Mouse (Mus musculus) ES-E14 (cell line): ENCODE results near the gene Krt12. TPM values are rescaled to one million over a fixed set of nuclear protein-coding genes. Genes with fewer than 3 reads are reported as not detected.
A peak's percentile ranks its signal among the peaks of the same experiment; 100 is the strongest.

Source experiments
- DNase-seq: peaks from one replicate; pipeline ENCODE4 v3.0.0-alpha.2; 2013; ENCODE audit warnings: low read depth, low spot score
- H3K27ac ChIP-seq: 2 replicates; pipeline ENCODE4 v1.5.1; 2012; ENCODE audit warnings: low read depth, mild to moderate bottlenecking, low read length, moderate library complexity, mixed read lengths; ENCODE audit not compliant: poor library complexity, insufficient read depth, severe bottlenecking
- H3K36me3 ChIP-seq: 2 replicates; pipeline ENCODE4 v1.6.1; 2012; ENCODE audit warnings: mild to moderate bottlenecking, low read length, moderate library complexity, mixed read lengths; ENCODE audit not compliant: control insufficient read depth, poor library complexity, insufficient read depth, severe bottlenecking
- H3K4me1 ChIP-seq, 2 experiments: fragments of 150-350 bp in 1 of 2; sonication (generic) in 1 of 2; 2 replicates each; pipeline ENCODE4 v1.6.1; 2012; ENCODE audit warnings: low read length in 2 of 2, mild to moderate bottlenecking in 1 of 2, mixed read lengths in 1 of 2; ENCODE audit not compliant: control insufficient read depth in 2 of 2, insufficient read depth in 2 of 2, poor library complexity in 1 of 2
- H3K4me3 ChIP-seq, 2 experiments: fragments of 150-350 bp in 1 of 2; sonication (generic) in 1 of 2; 2 replicates each; pipeline ENCODE4 v1.5.1; 2012; ENCODE audit warnings: low read length in 2 of 2, low read depth in 1 of 2, mild to moderate bottlenecking in 1 of 2, mixed read lengths in 1 of 2; ENCODE audit not compliant: insufficient read depth in 1 of 2, poor library complexity in 1 of 2, severe bottlenecking in 1 of 2
- H3K9ac ChIP-seq: 2 replicates; pipeline ENCODE4 v1.6.1; 2012; ENCODE audit warnings: low read depth, mild to moderate bottlenecking, low read length, mixed read lengths; ENCODE audit not compliant: poor library complexity, insufficient read depth, severe bottlenecking
- H3K9me3 ChIP-seq: fragments of 150-350 bp; sonication (generic); 2 replicates; pipeline ENCODE4 v1.6.1; 2012; ENCODE audit warnings: low read depth, mild to moderate bottlenecking, low read length; ENCODE audit not compliant: control insufficient read depth, insufficient read depth
- CHD2 ChIP-seq: IDR thresholded peaks from 2 replicates; pipeline ENCODE4 v1.6.1; 2014; ENCODE audit warnings: mild to moderate bottlenecking, low read depth, low read length, inconsistent platforms
- HCFC1 ChIP-seq: IDR thresholded peaks from 2 replicates; pipeline ENCODE4 v1.6.1; 2012; ENCODE audit warnings: low read length, inconsistent platforms, borderline replicate concordance; ENCODE audit not compliant: insufficient read depth
- MAFK ChIP-seq: IDR thresholded peaks from 2 replicates; pipeline ENCODE4 v1.6.1; 2014; ENCODE audit warnings: mild to moderate bottlenecking, low read depth, low read length, inconsistent platforms; ENCODE audit not compliant: insufficient read depth
- ZC3H11A ChIP-seq: IDR thresholded peaks from 2 replicates; pipeline ENCODE4 v1.6.1; 2012; ENCODE audit warnings: low read depth, mild to moderate bottlenecking, inconsistent platforms, low read length, borderline replicate concordance
- ZNF384 ChIP-seq: IDR thresholded peaks from 2 replicates; pipeline ENCODE4 v1.6.1; 2012; ENCODE audit warnings: low read depth, low read length, inconsistent platforms
- in situ Hi-C, 2 experiments: fragments of 600-800 bp; cut with MboI; formaldehyde crosslinking; loops; one replicate each; pipeline ENCODE4 v1.15.1; 2025; ENCODE audit warnings: low sequenced_read_pairs in 2 of 2, inconsistent platforms in 1 of 2; ENCODE audit not compliant: unreplicated experiment in 2 of 2
- total RNA-seq: library from RNA; depleted of rRNA; stranded (reverse); fragments of 300-350 nt; gene quantifications from 2 replicates; pipeline ENCODE4 v1.2.3, GENCODE M21; 2012; rRNA removed

The Krt12 gene
- total RNA-seq, 1 experiment = 0.49 TPM

DNA sequence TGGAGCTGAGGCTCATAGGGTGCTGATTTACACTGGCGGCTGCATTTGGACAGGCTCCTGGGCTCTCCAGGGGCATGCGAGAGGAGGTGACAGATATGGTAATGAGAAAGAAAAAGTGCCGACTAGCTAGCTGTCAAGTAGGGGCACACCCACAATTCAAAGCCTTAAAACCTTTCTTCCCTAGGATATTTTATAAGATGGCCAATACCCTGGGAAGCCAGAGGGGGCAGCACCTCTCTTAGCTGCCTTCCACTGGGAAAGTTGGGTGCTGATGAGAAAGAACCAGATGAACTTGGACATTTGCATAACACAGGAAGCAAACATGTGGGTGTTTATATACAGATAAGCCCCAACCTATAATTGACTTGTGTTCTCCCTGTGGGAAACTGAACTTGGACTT lies 52.8 kb downstream of the Krt12 start:
- Histone ChIP-seq H3K4me3 (no peak overlapping the region), H3K9ac (no peak overlapping the region), H3K36me3 (no peaks in the 10 kb centered on the region), H3K27ac (no peak overlapping the region), H3K9me3 (no peaks in the 10 kb centered on the region), H3K4me1 (0 out of 4 replicates have a peak, but pooled peaks cover 0 to 2% of the 10 kb centered on the region in 2 experiments)
- TF ChIP-seq CHD2 = no peak
- TF ChIP-seq ZC3H11A = no peak
- no peak for TF ChIP-seq MAFK
- TF ChIP-seq ZNF384 = no peak
- TF ChIP-seq HCFC1 = no peak
- in situ Hi-C loops = no loop called here
- peak; percentile 68 for DNase-seq

DNA sequence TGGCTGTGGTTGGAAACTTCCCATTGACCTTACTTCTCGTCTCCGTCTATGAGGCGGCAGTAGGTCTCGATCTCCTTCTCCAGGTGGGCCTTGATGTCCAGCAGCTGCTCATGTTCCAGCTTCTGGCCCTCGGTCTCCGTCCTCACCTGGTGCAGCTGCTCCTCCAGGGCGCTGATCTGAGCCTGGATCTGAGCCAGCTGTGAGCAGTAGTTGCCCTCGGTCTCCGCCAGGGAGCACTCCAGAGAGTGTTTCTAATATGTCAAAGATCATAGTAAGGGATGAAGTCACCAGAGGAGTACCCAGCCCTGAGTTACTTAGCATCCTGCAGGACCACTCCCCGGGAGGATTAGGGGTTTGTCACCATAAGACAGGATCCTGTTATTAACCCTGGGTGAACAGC lies 55.3 kb downstream of the Krt12 start:
- in situ Hi-C loops = no loop called here
- DNase-seq = peak; percentile 34
- Histone ChIP-seq H3K4me1 (0 out of 4 replicates have a peak, but pooled peaks cover 0 to 2% of the 10 kb centered on the region in 2 experiments), H3K4me3 (peak overlapping the region in 1 of 2 experiments; percentile 21; a peak in 1 of 4 replicates), H3K27ac (no peak overlapping the region), H3K9ac (no peak overlapping the region), H3K9me3 (no peaks in the 10 kb centered on the region), H3K36me3 (no peaks in the 10 kb centered on the region)
- TF ChIP-seq HCFC1 (no peak), MAFK (no peak), CHD2 (no peak), ZC3H11A (no peak), ZNF384 (no peak)

Other genes with a start within 250 kb of the Krt12 start
- gene Smarce1, start 191.2 kb downstream of the Krt12 start, total RNA-seq = 85.4 and 130 TPM in 2 replicates
- gene Krt222, start 178.2 kb downstream of the Krt12 start, total RNA-seq = 0.11 and 0.22 TPM in 2 replicates
- gene Krt24, start 137.0 kb downstream of the Krt12 start, total RNA-seq = not detected in 2 replicates
- not detected in 2 replicates for gene Krt25, start 99.3 kb downstream of the Krt12 start, total RNA-seq
- gene Krt26, start 84.3 kb downstream of the Krt12 start, total RNA-seq = not detected in 2 replicates
- gene Krt27, start 71.2 kb downstream of the Krt12 start, total RNA-seq = 0.13 TPM in 1 of 2 replicates, not detected in the other
- gene Krt28, start 47.4 kb downstream of the Krt12 start, total RNA-seq = 0.18 and 0.32 TPM in 2 replicates
- 0.53 and 2.8 TPM in 2 replicates for gene Krt10, start 32.9 kb downstream of the Krt12 start, total RNA-seq
- gene Krt20, start 15.9 kb upstream of the Krt12 start, total RNA-seq = 1.8 and 2.4 TPM in 2 replicates
- 0.16 and 0.18 TPM in 2 replicates for gene Krt23, start 70.9 kb upstream of the Krt12 start, total RNA-seq
- not detected in 2 replicates for gene Krt39, start 99.1 kb upstream of the Krt12 start, total RNA-seq
- not detected in 2 replicates for gene Krt40, start 120.9 kb upstream of the Krt12 start, total RNA-seq
- not detected in 2 replicates for gene Krtap3-3, start 128.6 kb upstream of the Krt12 start, total RNA-seq
- gene Krtap3-2, start 134.6 kb upstream of the Krt12 start, total RNA-seq = not detected in 2 replicates
- gene Gm11939, start 137.2 kb upstream of the Krt12 start, total RNA-seq = not detected in 2 replicates
- not detected in 2 replicates for gene Krtap3-1, start 144.4 kb upstream of the Krt12 start, total RNA-seq
- gene Krtap1-5, start 158.8 kb upstream of the Krt12 start, total RNA-seq = not detected in 2 replicates
- not detected in 2 replicates for gene Krtap1-4, start 161.4 kb upstream of the Krt12 start, total RNA-seq
- gene Krtap1-3, start 169.1 kb upstream of the Krt12 start, total RNA-seq = not detected in 2 replicates
- not detected in 2 replicates for gene Krtap9-3, start 175.8 kb upstream of the Krt12 start, total RNA-seq
- not detected in 2 replicates for gene Gm11938, start 181.0 kb upstream of the Krt12 start, total RNA-seq
- gene Gm11937, start 187.9 kb upstream of the Krt12 start, total RNA-seq = not detected in 2 replicates
- gene Krtap2-4, start 192.6 kb upstream of the Krt12 start, total RNA-seq = not detected in 2 replicates
- not detected in 2 replicates for gene Gm11562, start 198.2 kb upstream of the Krt12 start, total RNA-seq
- gene Krtap4-1, start 206.0 kb upstream of the Krt12 start, total RNA-seq = not detected in 2 replicates
- gene Krtap4-2, start 212.8 kb upstream of the Krt12 start, total RNA-seq = not detected in 2 replicates
- not detected in 2 replicates for gene Krtap4-7, start 221.8 kb upstream of the Krt12 start, total RNA-seq
- not detected in 2 replicates for gene Gm11555, start 228.0 kb upstream of the Krt12 start, total RNA-seq
- not detected in 2 replicates for gene Gm11563, start 236.7 kb upstream of the Krt12 start, total RNA-seq
- not detected in 2 replicates for gene Krtap4-6, start 243.7 kb upstream of the Krt12 start, total RNA-seq